ENCODE assay signal across 27 mouse cellular contexts in genomic region chr5:43504243-43504786, GRCm38 (mm10). TPM values are rescaled to one million over a fixed set of nuclear protein-coding genes. Genes with fewer than 3 reads are reported as not detected.
DNase-seq lines count a peak whose midpoint lies in the region; ATAC-seq lines count a peak whose summit lies in the region.
"Had no signal": no experiment of that assay in that cellular context is flagged by ENCODE, and none has a peak within 500 bp of the region (broad histone marks: within the 10 kb centered on the region; RNA-seq: fewer than 3 reads in every experiment).

No protein-coding gene starts in this region.

- ATAC-seq in limb, embryonic 11.5 days (ENCODE audit: insufficient number of reproducible peaks, low FRiP score, low TSS enrichment, low read depth): peak; percentile 72
- no peak for ATAC-seq in kidney, embryonic 14.5 days (ENCODE audit: low FRiP score, low TSS enrichment)
- ATAC-seq: CD4-positive, CD25-positive, alpha-beta regulatory T cell, adult 4 months; forebrain, embryonic 16.5 days had no signal

- no peak overlapping the region for H3K9ac ChIP-seq in limb, embryonic 11.5 days (ENCODE audit: low read length)
- no peak overlapping the region for H3K9ac ChIP-seq in kidney, embryonic 14.5 days (ENCODE audit: low read depth, low read length)
- H3K9ac ChIP-seq: limb, embryonic 15.5 days; liver, embryonic 14.5 days; lung, embryonic 14.5 days had no signal

- H3K36me3 ChIP-seq in limb, embryonic 11.5 days (ENCODE audit: control insufficient read depth, insufficient read depth, low read length): no peaks in the 10 kb centered on the region
- H3K36me3 ChIP-seq in kidney, embryonic 14.5 days (ENCODE audit: control insufficient read depth, insufficient read depth, low read length): no peaks in the 10 kb centered on the region
- H3K36me3 ChIP-seq: forebrain, embryonic 10.5 days; heart, embryonic 10.5 days; hindbrain, embryonic 10.5 days; limb, embryonic 15.5 days had no signal

- 12% methylated on average over 2 of the region's 2 CpGs for WGBS in limb, embryonic 11.5 days
- WGBS in kidney, embryonic 14.5 days: 54% methylated on average over 2 of the region's 2 CpGs

- no peak overlapping the region for H3K4me2 ChIP-seq in limb, embryonic 11.5 days (ENCODE audit: low read depth, severe bottlenecking)
- no peak overlapping the region for H3K4me2 ChIP-seq in kidney, embryonic 14.5 days (replicated peaks; ENCODE audit: low read depth, low read length)
- H3K4me2 ChIP-seq: limb, embryonic 15.5 days; lung, embryonic 14.5 days had no signal

- no peak overlapping the region; the same call in 1 of the 2 replicates for H3K27ac ChIP-seq in limb, embryonic 11.5 days (replicated peaks; ENCODE audit: low read depth, low read length)
- H3K27ac ChIP-seq in kidney, embryonic 14.5 days (ENCODE audit: low read depth, low read length): no peak overlapping the region
- H3K27ac ChIP-seq: forebrain, embryonic 10.5 days; heart, embryonic 10.5 days; hindbrain, embryonic 10.5 days; limb, embryonic 15.5 days; liver, embryonic 14.5 days had no signal

- H3K4me3 ChIP-seq in limb, embryonic 11.5 days (ENCODE audit: low read depth, low read length): no peak overlapping the region
- no peak overlapping the region for H3K4me3 ChIP-seq in kidney, embryonic 14.5 days (ENCODE audit: low read length)
- H3K4me3 ChIP-seq: forebrain, embryonic 10.5 days; heart, embryonic 10.5 days; hindbrain, embryonic 10.5 days; limb, embryonic 15.5 days; megakaryocyte, embryonic 14.5 days had no signal

- no peaks in the 10 kb centered on the region; the same call in 1 of the 2 replicates for H3K4me1 ChIP-seq in limb, embryonic 11.5 days (ENCODE audit: control insufficient read depth, insufficient read depth, low read length)
- no peaks in the 10 kb centered on the region for H3K4me1 ChIP-seq in kidney, embryonic 14.5 days (ENCODE audit: control insufficient read depth, insufficient read depth, low read length)
- H3K4me1 ChIP-seq: forebrain, embryonic 10.5 days; heart, embryonic 10.5 days; hindbrain, embryonic 10.5 days; limb, embryonic 15.5 days had no signal

- intact Hi-C loops in heart, postnatal 10 days (cut with DNase I): no loop called here
- intact Hi-C loops in left cerebral cortex, postnatal 4 days (cut with DNase I): no loop called here

- peak; percentile 51 for DNase-seq in heart, adult 11 months
- DNase-seq in heart, postnatal 10 days: no peak
- DNase-seq in 3T3-L1 (ENCODE audit: low read depth, low spot score): peak; percentile 45
- peak; percentile 68 for DNase-seq in embryo, embryonic 11 days
- DNase-seq in limb, embryonic 11.5 days (ENCODE audit: low spot score): peak; percentile 75
- no peak for DNase-seq in cerebellum, adult 11-12 months
- no peak for DNase-seq in left cerebral cortex, postnatal 4 days
- DNase-seq: adrenal gland, adult 2 months; cerebellum, adult 18-20 months; cerebellum, postnatal 14 days; kidney, adult 18-20 months; kidney, postnatal 10 days; lung, embryonic 14.5 days; lung, postnatal 36 days; right cerebral cortex, postnatal 25 days; spleen, adult 18-20 months; thymus, postnatal 14 days had no signal

- no peaks in the 10 kb centered on the region for H3K9me3 ChIP-seq in limb, embryonic 11.5 days (ENCODE audit: control insufficient read depth, low read length)
- no peaks in the 10 kb centered on the region for H3K9me3 ChIP-seq in kidney, embryonic 14.5 days (ENCODE audit: control insufficient read depth, low read length)
- H3K9me3 ChIP-seq: forebrain, embryonic 10.5 days; heart, embryonic 10.5 days; hindbrain, embryonic 10.5 days; limb, embryonic 15.5 days; megakaryocyte, embryonic 14.5 days had no signal

- H3K27me3 ChIP-seq in limb, embryonic 11.5 days (ENCODE audit: control insufficient read depth, insufficient read depth, low read length): no peaks in the 10 kb centered on the region
- H3K27me3 ChIP-seq in kidney, embryonic 14.5 days (ENCODE audit: control insufficient read depth, insufficient read depth, low read length): no peaks in the 10 kb centered on the region
- H3K27me3 ChIP-seq: limb, embryonic 15.5 days; megakaryocyte, embryonic 14.5 days had no signal

RNA-seq across cellular contexts. Expression of gene C1qtnf7, which starts 11.0 kb away (rescaled TPM):
- total RNA-seq in heart, postnatal 10 days (2021): 10 to 100 TPM; 13.2 to 13.9 TPM
- 3.2 and 4.2 TPM in 2 replicates for polyA plus RNA-seq in limb, embryonic 11.5 days (2014; fragmentation: Nextera tagmentation; extraction: Ambion mirVana)
- 1 to 10 TPM; 1.2 to 1.6 TPM for total RNA-seq in left cerebral cortex, postnatal 4 days (2021)
- 1.8 and 2.4 TPM in 2 replicates for polyA plus RNA-seq in kidney, embryonic 14.5 days (2014; fragmentation: Nextera tagmentation; extraction: Ambion mirVana)
- total RNA-seq: ES-E14 had no signal
- polyA plus RNA-seq: CD4-positive, CD25-positive, alpha-beta regulatory T cell, adult 4 months had no signal

Comparison
In these comparisons a context has a peak if more than half of its experiments do, and no peak if none do; other contexts are left out.
1. DNase-seq: peak in heart, adult 11 months (single experiment), 3T3-L1 (single experiment), embryo, embryonic 11 days (single experiment) and limb, embryonic 11.5 days (single experiment); none in heart, postnatal 10 days (0 of 2), cerebellum, adult 11-12 months (single experiment) and left cerebral cortex, postnatal 4 days (single experiment).
2. RNA of gene C1qtnf7, which starts 11.0 kb away (total RNA-seq): 13.2 to 13.9 TPM in heart, postnatal 10 days; 1.2 to 1.6 TPM in left cerebral cortex, postnatal 4 days; every median in the first group is over 4 times any median in the second.